Mouse (Mus musculus) c-Kit-negative CD71-positive TER-119-positive erythroid progenitor cells, embryonic 14.5 days (primary cell): ENCODE measurements around the gene Ccdc18.
"Not testable (repeated sequence)": the region's sequence is repeated elsewhere in the genome, so short reads cannot be mapped to it uniquely, and the experiment has no call there.

Source experiments
- DNase-seq: peaks from one replicate; pipeline ENCODE4 v3.0.0-alpha.2; 2013; ENCODE audit warnings: low read depth, low spot score

Gene Ccdc18

GRCm38 (mm10) chr5:108132441-108133243, at the start of gene Ccdc18, which contains the start of gene Tmed5:
TSS of gene Ccdc18 (plus strand) at chr5:108132875.
TSS of gene Tmed5 (minus strand) at chr5:108132620.
- DNase-seq = peak; percentile 97

GRCm38 (mm10) chr5:108085440-108085839, 47.2 kb upstream of the Ccdc18 start:
- no peak for DNase-seq

- DNase-seq = not testable (repeated sequence)
Observed at GRCm38 (mm10) chr5:108092731-108093130, 39.9 kb upstream of the Ccdc18 start.

- DNase-seq = no peak
Observed at GRCm38 (mm10) chr5:108097676-108098075, 35.0 kb upstream of the Ccdc18 start.

- no peak for DNase-seq
Observed at GRCm38 (mm10) chr5:108100196-108100595, 32.5 kb upstream of the Ccdc18 start.

GRCm38 (mm10) chr5:108104306-108104705, 28.4 kb upstream of the Ccdc18 start:
- DNase-seq = no peak

GRCm38 (mm10) chr5:108109346-108109745, 23.3 kb upstream of the Ccdc18 start:
- no peak for DNase-seq

GRCm38 (mm10) chr5:108117693-108118092, 15.0 kb upstream of the Ccdc18 start:
- DNase-seq = no peak

- DNase-seq = no peak
Observed at GRCm38 (mm10) chr5:108120221-108120900, 12.3 kb upstream of the Ccdc18 start.

GRCm38 (mm10) chr5:108131849-108132440, 730 bp upstream of the Ccdc18 start:
- peak; percentile 36 for DNase-seq

- DNase-seq = no peak
Observed at GRCm38 (mm10) chr5:108152592-108152991, 19.9 kb downstream of the Ccdc18 start.

- DNase-seq = no peak
Observed at GRCm38 (mm10) chr5:108160796-108161195, 28.1 kb downstream of the Ccdc18 start.

GRCm38 (mm10) chr5:108163695-108164094, 31.0 kb downstream of the Ccdc18 start:
- DNase-seq = peak; percentile 4

GRCm38 (mm10) chr5:108184050-108184449, 51.4 kb downstream of the Ccdc18 start:
- DNase-seq = no peak

- no peak for DNase-seq
Observed at GRCm38 (mm10) chr5:108188967-108189366, 56.3 kb downstream of the Ccdc18 start.

- no peak for DNase-seq
Observed at GRCm38 (mm10) chr5:108206008-108206407, 73.3 kb downstream of the Ccdc18 start.

- DNase-seq = no peak
Observed at GRCm38 (mm10) chr5:108211512-108211911, 78.8 kb downstream of the Ccdc18 start.

- DNase-seq = no peak
Observed at GRCm38 (mm10) chr5:108214928-108215327, 82.3 kb downstream of the Ccdc18 start.

GRCm38 (mm10) chr5:108224077-108224476, 91.4 kb downstream of the Ccdc18 start:
- DNase-seq = no peak

- DNase-seq = no peak
Observed at GRCm38 (mm10) chr5:108226159-108226558, 93.5 kb downstream of the Ccdc18 start.

GRCm38 (mm10) chr5:108246314-108246765, 113.7 kb downstream of the Ccdc18 start:
- no peak for DNase-seq

GRCm38 (mm10) chr5:108250033-108250432, 117.4 kb downstream of the Ccdc18 start:
- DNase-seq = no peak
